Mouse (Mus musculus) T-cell, adult 2 months (primary cell): Measurements from ENCODE around the gene Brsk1.

Source experiments
- DNase-seq: peaks from one replicate; pipeline ENCODE4 v3.0.0; 2022; ENCODE audit warnings: low spot score

Gene Brsk1

GRCm38 (mm10) chr7:4690387-4690786 lies at the start of gene Brsk1:
TSS of gene Brsk1 (plus strand) at chr7:4690604.
- no peak for DNase-seq

GRCm38 (mm10) chr7:4641155-4641554 lies 49.2 kb upstream of the Brsk1 start:
- DNase-seq = no peak

- DNase-seq = no peak
Measured at GRCm38 (mm10) chr7:4641956-4642355, 48.4 kb upstream of the Brsk1 start.

GRCm38 (mm10) chr7:4643225-4643624 lies 47.2 kb upstream of the Brsk1 start:
- no peak for DNase-seq

- no peak for DNase-seq
Measured at GRCm38 (mm10) chr7:4646806-4647205, 43.6 kb upstream of the Brsk1 start.

GRCm38 (mm10) chr7:4647291-4647690 lies 43.1 kb upstream of the Brsk1 start:
- peak; percentile 83 for DNase-seq

GRCm38 (mm10) chr7:4647992-4648391 lies 42.4 kb upstream of the Brsk1 start:
- no peak for DNase-seq

- peak; percentile 81 for DNase-seq
Measured at GRCm38 (mm10) chr7:4651581-4651980, 38.8 kb upstream of the Brsk1 start.

- no peak for DNase-seq
Measured at GRCm38 (mm10) chr7:4652726-4653125, 37.7 kb upstream of the Brsk1 start.

GRCm38 (mm10) chr7:4653351-4653750 lies 37.1 kb upstream of the Brsk1 start:
- DNase-seq = no peak

- peak; percentile 90 for DNase-seq
Measured at GRCm38 (mm10) chr7:4653780-4654179, 36.6 kb upstream of the Brsk1 start.

GRCm38 (mm10) chr7:4654221-4654620 lies 36.2 kb upstream of the Brsk1 start:
- no peak for DNase-seq

GRCm38 (mm10) chr7:4655393-4655792 lies 35.0 kb upstream of the Brsk1 start:
- DNase-seq = peak; percentile 50

- no peak for DNase-seq
Measured at GRCm38 (mm10) chr7:4655916-4656315, 34.5 kb upstream of the Brsk1 start.

GRCm38 (mm10) chr7:4656818-4657217 lies 33.6 kb upstream of the Brsk1 start:
- DNase-seq = no peak

GRCm38 (mm10) chr7:4657521-4658127 lies 32.8 kb upstream of the Brsk1 start:
- DNase-seq = no peak

- DNase-seq = peak; percentile 26
Measured at GRCm38 (mm10) chr7:4658128-4658907, 32.1 kb upstream of the Brsk1 start.

GRCm38 (mm10) chr7:4658912-4659551 lies 31.4 kb upstream of the Brsk1 start, which contains the start of gene Ppp6r1:
TSS of gene Ppp6r1 (minus strand) at chr7:4659019.
- peak; percentile 98 for DNase-seq

GRCm38 (mm10) chr7:4659911-4660443 lies 30.4 kb upstream of the Brsk1 start:
- no peak for DNase-seq

GRCm38 (mm10) chr7:4663179-4663578 lies 27.2 kb upstream of the Brsk1 start:
- no peak for DNase-seq

- DNase-seq = no peak
Measured at GRCm38 (mm10) chr7:4663742-4664141, 26.7 kb upstream of the Brsk1 start.

- no peak for DNase-seq
Measured at GRCm38 (mm10) chr7:4666871-4667270, 23.5 kb upstream of the Brsk1 start.

GRCm38 (mm10) chr7:4668506-4668905 lies 21.9 kb upstream of the Brsk1 start:
- DNase-seq = no peak
